Mouse (Mus musculus): ENCODE measurements at regions not wholly inside any gene's neighbourhood (a gene's known extent, or its start where the extent isn't known, plus 50 kb on each side); places are given as distances from the start of the nearest gene placed in this dataset.

- WGBS, result 30% methylated on average over 9 of the region's 9 CpGs
- Histone ChIP-seq H3K36me3 (ENCODE audit: control insufficient read depth, insufficient read depth, low read length) (no peaks in the 10 kb centered on the region), H3K4me3 (ENCODE audit: low read depth, low read length) (no peak overlapping the region), H3K27me3 (ENCODE audit: control insufficient read depth, insufficient read depth, low read length) (no peaks in the 10 kb centered on the region), H3K4me2 (replicated peaks; ENCODE audit: low read depth) (no peak overlapping the region), H3K27ac (replicated peaks) (peak overlapping the region; percentile 75), H3K9me3 (ENCODE audit: control insufficient read depth, low read length) (no peaks in the 10 kb centered on the region), H3K4me1 (replicated peaks; ENCODE audit: control insufficient read depth, insufficient read depth) (peaks cover 21% of the 10 kb centered on the region), H3K9ac (ENCODE audit: low read length) (no peak overlapping the region; the same call in 1 of the 2 replicates)
- DNase-seq (ENCODE audit: low spot score), result peak; percentile 41
- peak; percentile 41; the same call in 1 of the 2 replicates for ATAC-seq (ENCODE audit: low FRiP score, low TSS enrichment)
- TF ChIP-seq CTCF (IDR thresholded peaks at IDR 0.05; ENCODE audit: low read depth) (no peak), EP300 (optimal IDR thresholded peaks at IDR 0.05) (no peak)
Measured at GRCm38 (mm10) chr13:51968796-51969195, 122.3 kb downstream of the Gadd45g start.

GRCm38 (mm10) chr13:51970051-51970450 is 123.6 kb downstream of the Gadd45g start:
- Histone ChIP-seq H3K9ac (ENCODE audit: low read length) (no peak overlapping the region), H3K9me3 (ENCODE audit: control insufficient read depth, low read length) (no peaks in the 10 kb centered on the region), H3K36me3 (ENCODE audit: control insufficient read depth, insufficient read depth, low read length) (no peaks in the 10 kb centered on the region), H3K27ac (replicated peaks) (peak overlapping the region; percentile 75), H3K4me3 (ENCODE audit: low read depth, low read length) (no peak overlapping the region), H3K27me3 (ENCODE audit: control insufficient read depth, insufficient read depth, low read length) (no peaks in the 10 kb centered on the region), H3K4me2 (replicated peaks; ENCODE audit: low read depth) (no peak overlapping the region), H3K4me1 (replicated peaks; ENCODE audit: control insufficient read depth, insufficient read depth) (peaks cover 14% of the 10 kb centered on the region)
- DNase-seq (ENCODE audit: low spot score) (peak; percentile 71), ATAC-seq (ENCODE audit: low FRiP score, low TSS enrichment) (peak; percentile 86)
- 54% methylated on average over 11 of the region's 11 CpGs for WGBS
- TF ChIP-seq CTCF (IDR thresholded peaks at IDR 0.05; ENCODE audit: low read depth) (peak; percentile 48; the same call in 1 of the 2 replicates), EP300 (optimal IDR thresholded peaks at IDR 0.05) (no peak)

- H3K27ac ChIP-seq (replicated peaks), result 0 out of 2 replicates have a peak overlapping the region, but pooled peaks have one; percentile 24
- TF ChIP-seq CTCF (IDR thresholded peaks at IDR 0.05; ENCODE audit: low read depth) (no peak), EP300 (optimal IDR thresholded peaks at IDR 0.05) (no peak)
Measured at GRCm38 (mm10) chr13:51972656-51973310, 126.3 kb downstream of the Gadd45g start.

GRCm38 (mm10) chr13:51973461-51973860 is 127.0 kb downstream of the Gadd45g start:
- ATAC-seq (ENCODE audit: low FRiP score, low TSS enrichment) (no peak), DNase-seq (ENCODE audit: low spot score) (peak; percentile 35)
- TF ChIP-seq EP300 (optimal IDR thresholded peaks at IDR 0.05), result no peak
- no peak for TF ChIP-seq CTCF (IDR thresholded peaks at IDR 0.05; ENCODE audit: low read depth)
- no peak overlapping the region for H3K4me2 ChIP-seq (replicated peaks; ENCODE audit: low read depth)
- H3K4me3 ChIP-seq (ENCODE audit: low read depth, low read length), result no peak overlapping the region
- no peaks in the 10 kb centered on the region for H3K9me3 ChIP-seq (ENCODE audit: control insufficient read depth, low read length)
- no peaks in the 10 kb centered on the region for H3K27me3 ChIP-seq (ENCODE audit: control insufficient read depth, insufficient read depth, low read length)
- 45% methylated on average over 10 of the region's 10 CpGs for WGBS
- H3K36me3 ChIP-seq (ENCODE audit: control insufficient read depth, insufficient read depth, low read length), result no peaks in the 10 kb centered on the region
- no peak overlapping the region for H3K27ac ChIP-seq (replicated peaks)
- H3K4me1 ChIP-seq (replicated peaks; ENCODE audit: control insufficient read depth, insufficient read depth), result peaks cover 25% of the 10 kb centered on the region
- no peak overlapping the region for H3K9ac ChIP-seq (ENCODE audit: low read length)

More at GRCm38 (mm10) chr13:51972656-51973310, 126.3 kb downstream of the Gadd45g start:
- no peak overlapping the region for H3K4me2 ChIP-seq (replicated peaks; ENCODE audit: low read depth)
- no peaks in the 10 kb centered on the region for H3K36me3 ChIP-seq (ENCODE audit: control insufficient read depth, insufficient read depth, low read length)
- H3K9ac ChIP-seq (ENCODE audit: low read length), result no peak overlapping the region; the same call in 1 of the 2 replicates
- H3K9me3 ChIP-seq (ENCODE audit: control insufficient read depth, low read length), result no peaks in the 10 kb centered on the region
- H3K4me1 ChIP-seq (replicated peaks; ENCODE audit: control insufficient read depth, insufficient read depth), result peaks cover 28% of the 10 kb centered on the region
- DNase-seq (ENCODE audit: low spot score), result no peak
- ATAC-seq (ENCODE audit: low FRiP score, low TSS enrichment), result no peak
- no peak overlapping the region for H3K4me3 ChIP-seq (ENCODE audit: low read depth, low read length)
- WGBS, result 53% methylated on average over 12 of the region's 12 CpGs
- no peaks in the 10 kb centered on the region for H3K27me3 ChIP-seq (ENCODE audit: control insufficient read depth, insufficient read depth, low read length)

- WGBS, result 75% methylated on average over 6 of the region's 6 CpGs
- H3K4me3 ChIP-seq (ENCODE audit: low read depth, low read length), result no peak overlapping the region
- H3K9me3 ChIP-seq (ENCODE audit: control insufficient read depth, low read length), result no peaks in the 10 kb centered on the region
- no peaks in the 10 kb centered on the region for H3K27me3 ChIP-seq (ENCODE audit: control insufficient read depth, insufficient read depth, low read length)
- no peak overlapping the region for H3K4me2 ChIP-seq (replicated peaks; ENCODE audit: low read depth)
- no peaks in the 10 kb centered on the region for H3K36me3 ChIP-seq (ENCODE audit: control insufficient read depth, insufficient read depth, low read length)
- peaks cover 23% of the 10 kb centered on the region for H3K4me1 ChIP-seq (replicated peaks; ENCODE audit: control insufficient read depth, insufficient read depth)
- no peak for ATAC-seq (ENCODE audit: low FRiP score, low TSS enrichment)
- H3K9ac ChIP-seq (ENCODE audit: low read length), result no peak overlapping the region
- DNase-seq (ENCODE audit: low spot score), result no peak
- TF ChIP-seq EP300 (optimal IDR thresholded peaks at IDR 0.05), result no peak
- TF ChIP-seq CTCF (IDR thresholded peaks at IDR 0.05; ENCODE audit: low read depth), result peak; percentile 20; the same call in 1 of the 2 replicates
- H3K27ac ChIP-seq (replicated peaks), result no peak overlapping the region
Measured at GRCm38 (mm10) chr13:51974101-51974500, 127.6 kb downstream of the Gadd45g start.

GRCm38 (mm10) chr13:51975330-51975729 is 128.9 kb downstream of the Gadd45g start:
- ATAC-seq (ENCODE audit: low FRiP score, low TSS enrichment) (no peak), DNase-seq (ENCODE audit: low spot score) (peak; percentile 31)
- Histone ChIP-seq H3K9ac (ENCODE audit: low read length) (no peak overlapping the region), H3K27ac (replicated peaks) (peak overlapping the region; percentile 58), H3K36me3 (ENCODE audit: control insufficient read depth, insufficient read depth, low read length) (no peaks in the 10 kb centered on the region), H3K4me2 (replicated peaks; ENCODE audit: low read depth) (no peak overlapping the region), H3K27me3 (ENCODE audit: control insufficient read depth, insufficient read depth, low read length) (no peaks in the 10 kb centered on the region), H3K4me3 (ENCODE audit: low read depth, low read length) (no peak overlapping the region), H3K4me1 (replicated peaks; ENCODE audit: control insufficient read depth, insufficient read depth) (peaks cover 23% of the 10 kb centered on the region), H3K9me3 (ENCODE audit: control insufficient read depth, low read length) (no peaks in the 10 kb centered on the region)
- WGBS, result 54% methylated on average over 10 of the region's 10 CpGs
- TF ChIP-seq EP300 (optimal IDR thresholded peaks at IDR 0.05) (no peak), CTCF (IDR thresholded peaks at IDR 0.05; ENCODE audit: low read depth) (no peak)
